Mouse (Mus musculus) forebrain, embryonic 16.5 days (tissue): ENCODE data around the gene Enpp5. TPM values are rescaled to one million over a fixed set of nuclear protein-coding genes. Genes with fewer than 3 reads are reported as not detected.
A peak's percentile ranks its signal among the peaks of the same experiment; 100 is the strongest.

Experiments used
- ATAC-seq: fragments of 200-750 bp; cut with Nextera tagmentation; 2 replicates; pipeline ENCODE4 v1.8.0; 2017; ENCODE audit warnings: mild to moderate bottlenecking, moderate library complexity
- H3K27ac ChIP-seq: fragments of 300-500 bp; sonication (generic); 2 replicates; pipeline ENCODE4 v1.5.1; 2014; ENCODE audit warnings: low read length, control low read depth
- H3K27me3 ChIP-seq: fragments of 300-500 bp; sonication (generic); replicated peaks from 2 replicates; pipeline ENCODE4 v1.6.1; 2014; ENCODE audit warnings: low read length; ENCODE audit not compliant: control insufficient read depth, insufficient read depth
- H3K36me3 ChIP-seq: fragments of 300-500 bp; sonication (generic); 2 replicates; pipeline ENCODE4 v1.6.1; 2014; ENCODE audit not compliant: control insufficient read depth, insufficient read depth
- H3K4me1 ChIP-seq: fragments of 300-500 bp; sonication (generic); replicated peaks from 2 replicates; pipeline ENCODE4 v1.6.1; 2014; ENCODE audit warnings: low read length; ENCODE audit not compliant: control insufficient read depth, insufficient read depth
- H3K4me2 ChIP-seq: fragments of 300-500 bp; sonication (generic); 2 replicates; pipeline ENCODE4 v1.6.1; 2014; ENCODE audit warnings: mild to moderate bottlenecking, low read length, control low read depth
- H3K4me3 ChIP-seq: fragments of 300-500 bp; sonication (generic); replicated peaks from 2 replicates; pipeline ENCODE4 v1.5.1; 2014; ENCODE audit warnings: mild to moderate bottlenecking, low read length, control low read depth
- H3K9ac ChIP-seq: fragments of 300-500 bp; sonication (generic); replicated peaks from 2 replicates; pipeline ENCODE4 v1.6.1; 2014; ENCODE audit warnings: low read depth, low read length, control low read depth
- H3K9me3 ChIP-seq: fragments of 300-500 bp; sonication (generic); 2 replicates; pipeline ENCODE4 v1.6.1; 2016; ENCODE audit warnings: low read length; ENCODE audit not compliant: control insufficient read depth
- WGBS: fragments of 180-500 bp; shearing (Covaris S2); extraction: QIAGEN DNeasy Blood & Tissue Kit; methylation state at CpG from one replicate; pipeline ENCODE4 v1.1.7; 2014; 5-methylcytosine and 5-hydroxymethylcytosine counted together
- polyA plus RNA-seq: library from polyadenylated mRNA; unstranded; fragments of >200 nt; fragmentation: Nextera tagmentation; extraction: Ambion mirVana; gene quantifications from 2 replicates; pipeline ENCODE4 v1.2.1, GENCODE M21; 2015

Gene Enpp5
- 75.7 and 90.0 TPM in 2 replicates for polyA plus RNA-seq

GRCm38 (mm10) chr17:44078631-44079350 is at the start of gene Enpp5:
Enpp5 (plus strand) TSS chr17:44078813.
- H3K36me3 ChIP-seq: peaks cover 29% of the 10 kb centered on the region
- no peaks in the 10 kb centered on the region for H3K27me3 ChIP-seq
- H3K4me1 ChIP-seq: peaks cover 10% of the 10 kb centered on the region
- peak within 1 kb of the TSS; percentile 79 for H3K9ac ChIP-seq
- under 1% methylated on average over 31 of the region's 31 CpGs for WGBS
- peak within 1 kb of the TSS; percentile 83 for H3K4me3 ChIP-seq
- H3K4me2 ChIP-seq: peak within 1 kb of the TSS; percentile 62
- ATAC-seq: peak; percentile 99
- no peaks in the 10 kb centered on the region for H3K9me3 ChIP-seq
- H3K27ac ChIP-seq: peak within 1 kb of the TSS; percentile 87

DNA sequence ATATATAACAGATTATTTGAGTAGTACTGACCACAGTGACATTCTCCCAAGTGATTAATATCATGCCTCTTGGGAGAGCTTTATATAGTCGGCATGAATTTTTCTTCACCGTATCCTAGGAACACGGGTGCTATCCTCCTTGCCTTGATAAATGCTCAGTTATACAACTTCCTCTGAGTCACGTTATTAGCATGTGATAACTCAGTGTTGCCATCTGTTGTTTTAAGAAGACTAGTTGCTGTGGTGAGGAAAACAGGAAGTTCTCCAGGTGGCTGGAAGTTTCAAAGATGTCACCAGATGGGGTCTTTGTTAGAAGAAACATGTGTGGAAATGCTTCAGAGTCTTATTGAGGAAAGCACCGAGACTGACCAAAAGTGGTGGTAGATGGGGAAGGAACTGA is 49.0 kb upstream of the Enpp5 start:
- Histone ChIP-seq H3K9me3 (no peaks in the 10 kb centered on the region), H3K4me1 (peaks cover 25% of the 10 kb centered on the region), H3K4me3 (no peak overlapping the region), H3K9ac (no peak overlapping the region), H3K27ac (no peak overlapping the region), H3K4me2 (no peak overlapping the region), H3K36me3 (no peaks in the 10 kb centered on the region), H3K27me3 (no peaks in the 10 kb centered on the region)
- WGBS: 72% methylated on average over 5 of the region's 5 CpGs
- ATAC-seq: no peak

DNA sequence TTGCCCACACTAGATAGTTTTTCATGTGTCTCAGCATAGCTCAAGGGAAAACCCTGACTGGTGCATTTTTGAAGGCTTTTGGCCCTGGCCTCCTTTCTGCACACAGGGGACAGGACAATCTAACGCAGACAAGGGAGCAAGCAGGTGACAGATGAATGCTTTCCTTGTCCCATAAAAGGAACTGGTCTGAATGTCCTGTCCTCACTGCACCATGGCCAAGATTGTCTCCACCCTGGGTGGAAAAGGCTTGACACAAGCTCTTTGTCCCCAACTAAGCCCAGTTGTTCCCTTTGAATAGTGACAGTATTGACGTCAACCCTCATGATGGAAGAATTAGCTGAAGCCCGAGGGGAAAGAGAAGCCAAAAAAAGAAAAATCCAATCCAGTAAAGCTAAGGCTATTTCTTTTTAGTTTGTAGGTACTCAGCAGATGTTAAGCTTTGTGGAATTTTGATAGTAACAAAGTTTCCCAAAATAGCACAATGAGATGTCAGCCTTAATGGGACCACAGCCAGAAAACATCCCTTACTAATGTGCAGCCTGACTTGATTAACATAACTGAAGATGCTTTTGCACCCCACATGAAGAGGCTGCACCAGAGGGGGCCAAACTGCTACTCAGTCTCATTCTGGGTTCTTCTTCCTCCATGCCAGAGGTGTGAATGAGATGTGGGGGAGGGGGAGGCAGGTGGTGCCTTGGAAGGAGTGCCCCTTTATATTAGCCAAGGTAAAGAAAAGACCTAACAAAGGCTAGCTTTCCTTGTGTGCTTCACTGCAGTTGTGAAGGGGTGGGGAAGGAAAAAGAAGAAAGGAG is 47.6 kb upstream of the Enpp5 start:
- peak; percentile 9; the same call in 1 of the 2 replicates for ATAC-seq
- Histone ChIP-seq H3K4me3 (no peak overlapping the region), H3K4me1 (peaks cover 20% of the 10 kb centered on the region), H3K9me3 (no peaks in the 10 kb centered on the region), H3K36me3 (no peaks in the 10 kb centered on the region), H3K27ac (peak overlapping the region; percentile 28; the same call in 1 of the 2 replicates), H3K9ac (no peak overlapping the region), H3K27me3 (no peaks in the 10 kb centered on the region), H3K4me2 (no peak overlapping the region)
- WGBS: 13% methylated on average over 3 of the region's 3 CpGs

DNA sequence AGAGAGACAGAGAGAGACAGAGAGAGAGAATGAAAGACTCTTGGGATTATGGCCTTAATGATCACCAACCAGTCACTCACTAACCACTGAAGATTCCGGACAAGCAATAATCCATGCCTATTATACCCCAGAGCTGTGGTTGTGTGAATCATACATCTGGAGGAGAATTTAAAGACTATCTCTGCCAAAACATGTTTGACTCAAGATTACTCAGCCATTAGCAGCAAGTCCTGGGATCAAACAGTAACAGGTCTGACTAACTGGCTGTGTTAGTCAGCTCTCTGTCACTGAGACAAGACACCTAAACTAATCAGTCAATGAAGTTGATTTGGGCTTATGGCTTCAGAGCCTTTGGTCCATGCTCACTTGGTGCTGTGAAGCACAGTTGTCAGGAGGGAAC is 43.6 kb upstream of the Enpp5 start:
- Histone ChIP-seq H3K9ac (no peak overlapping the region), H3K9me3 (no peaks in the 10 kb centered on the region), H3K36me3 (no peaks in the 10 kb centered on the region), H3K4me3 (no peak overlapping the region), H3K4me1 (peaks cover 6% of the 10 kb centered on the region; the same call in 1 of the 2 replicates), H3K4me2 (no peak overlapping the region), H3K27me3 (no peaks in the 10 kb centered on the region), H3K27ac (no peak overlapping the region)
- 100% methylated on average over 1 of the region's 1 CpGs for WGBS
- ATAC-seq: no peak

- Histone ChIP-seq H3K4me2 (no peak overlapping the region), H3K4me3 (no peak overlapping the region), H3K9me3 (no peaks in the 10 kb centered on the region), H3K27ac (no peak overlapping the region), H3K4me1 (no peaks in the 10 kb centered on the region), H3K9ac (no peak overlapping the region), H3K36me3 (no peaks in the 10 kb centered on the region), H3K27me3 (no peaks in the 10 kb centered on the region)
- peak; percentile 45 for ATAC-seq
- 63% methylated on average over 9 of the region's 9 CpGs for WGBS
These were observed 40.0 kb upstream of the Enpp5 start for GRCm38 (mm10) chr17:44038656-44039055.

- no peaks in the 10 kb centered on the region for H3K9me3 ChIP-seq
- no peak overlapping the region for H3K4me2 ChIP-seq
- no peak overlapping the region for H3K4me3 ChIP-seq
- H3K9ac ChIP-seq: no peak overlapping the region
- no peaks in the 10 kb centered on the region for H3K36me3 ChIP-seq
- H3K4me1 ChIP-seq: no peaks in the 10 kb centered on the region
- no peaks in the 10 kb centered on the region for H3K27me3 ChIP-seq
- WGBS: 90% methylated on average over 2 of the region's 2 CpGs
- ATAC-seq: no peak
- H3K27ac ChIP-seq: no peak overlapping the region
These were observed 38.2 kb upstream of the Enpp5 start for GRCm38 (mm10) chr17:44040449-44040848.

- no peak overlapping the region for H3K4me3 ChIP-seq
- WGBS: 77% methylated on average over 2 of the region's 2 CpGs
- H3K4me2 ChIP-seq: no peak overlapping the region
- H3K4me1 ChIP-seq: no peaks in the 10 kb centered on the region
- H3K36me3 ChIP-seq: no peaks in the 10 kb centered on the region
- ATAC-seq: no peak
- no peak overlapping the region for H3K27ac ChIP-seq
- no peaks in the 10 kb centered on the region for H3K9me3 ChIP-seq
- no peak overlapping the region for H3K9ac ChIP-seq
- H3K27me3 ChIP-seq: no peaks in the 10 kb centered on the region
These were observed 36.3 kb upstream of the Enpp5 start for GRCm38 (mm10) chr17:44042301-44042700.

DNA sequence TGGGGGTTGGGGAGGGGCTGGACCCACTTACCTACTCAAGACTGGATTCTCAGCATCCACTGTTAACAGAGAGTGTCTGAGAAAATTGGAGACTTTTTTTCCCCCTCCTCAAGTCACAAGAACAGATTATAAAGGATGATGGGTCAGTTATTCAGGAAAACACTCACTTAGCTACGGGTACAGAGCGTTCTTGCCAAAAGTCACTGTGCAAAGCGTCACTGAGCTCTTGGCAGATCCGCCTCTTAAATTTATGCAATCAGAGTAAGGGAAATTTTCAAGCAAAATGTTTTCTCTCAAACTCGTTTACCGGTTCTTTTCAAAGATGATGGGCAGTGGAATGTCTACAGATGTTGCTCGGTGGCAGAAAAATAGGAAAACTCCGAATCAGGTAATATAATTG is 35.8 kb upstream of the Enpp5 start:
- H3K9me3 ChIP-seq: no peaks in the 10 kb centered on the region
- H3K36me3 ChIP-seq: no peaks in the 10 kb centered on the region
- WGBS: 82% methylated on average over 8 of the region's 8 CpGs
- H3K27me3 ChIP-seq: no peaks in the 10 kb centered on the region
- no peak overlapping the region for H3K27ac ChIP-seq
- no peak overlapping the region for H3K4me2 ChIP-seq
- H3K9ac ChIP-seq: no peak overlapping the region
- H3K4me3 ChIP-seq: no peak overlapping the region
- no peaks in the 10 kb centered on the region for H3K4me1 ChIP-seq
- ATAC-seq: no peak

DNA sequence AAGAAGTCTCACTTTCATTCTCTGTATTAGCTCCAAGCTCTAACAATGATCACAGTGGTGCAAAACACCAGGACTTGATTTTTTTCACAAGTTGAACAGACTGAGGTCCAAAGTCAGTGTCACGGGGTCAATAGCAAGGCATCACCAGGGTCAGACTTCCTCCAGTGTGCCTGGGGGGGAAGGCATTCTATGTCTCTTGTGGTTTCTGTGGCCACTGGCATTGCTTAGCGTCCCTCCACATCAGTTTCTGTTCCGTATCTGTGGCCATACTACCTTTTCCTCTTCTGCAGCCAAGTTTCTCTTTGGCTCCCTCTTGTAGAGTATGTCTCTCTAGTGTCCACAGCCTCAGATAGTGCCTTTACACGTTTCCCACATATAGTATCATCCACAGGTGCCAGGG is 25.2 kb upstream of the Enpp5 start:
- H3K4me2 ChIP-seq: no peak overlapping the region
- H3K27ac ChIP-seq: no peak overlapping the region
- H3K9ac ChIP-seq: no peak overlapping the region
- no peaks in the 10 kb centered on the region for H3K4me1 ChIP-seq
- H3K27me3 ChIP-seq: no peaks in the 10 kb centered on the region
- no peak overlapping the region for H3K4me3 ChIP-seq
- no peaks in the 10 kb centered on the region for H3K9me3 ChIP-seq
- ATAC-seq: no peak
- 81% methylated on average over 4 of the region's 4 CpGs for WGBS
- H3K36me3 ChIP-seq: no peaks in the 10 kb centered on the region
